Mouse (Mus musculus): Measurements from ENCODE around the gene Gm28308.

Gm28308 gene

GRCm38 (mm10) chr6:52152226-52153193 is 60.6 kb downstream of the Gm28308 start:
- DNase-seq, result no peak

- DNase-seq, result no peak
These were observed 61.6 kb downstream of the Gm28308 start for GRCm38 (mm10) chr6:52151571-52151970.

GRCm38 (mm10) chr6:52150401-52150966 is 62.7 kb downstream of the Gm28308 start:
- no peak for DNase-seq

GRCm38 (mm10) chr6:52139115-52139514 is 74.0 kb downstream of the Gm28308 start:
- DNase-seq, result no peak

GRCm38 (mm10) chr6:52138576-52138975 is 74.6 kb downstream of the Gm28308 start:
- DNase-seq, result no peak

GRCm38 (mm10) chr6:52137841-52138535 is 75.2 kb downstream of the Gm28308 start:
- DNase-seq, result no peak

GRCm38 (mm10) chr6:52123673-52124072 is 89.5 kb downstream of the Gm28308 start:
- DNase-seq, result no peak

GRCm38 (mm10) chr6:52121173-52121572 is 92.0 kb downstream of the Gm28308 start:
- DNase-seq, result no peak

- DNase-seq, result no peak
These were observed 94.1 kb downstream of the Gm28308 start for GRCm38 (mm10) chr6:52118903-52119635.

- no peak for DNase-seq
These were observed 97.2 kb downstream of the Gm28308 start for GRCm38 (mm10) chr6:52115899-52116298.
